In genomic region chr5:132758941-132759340, GRCm38 (mm10) we compare ENCODE assay signal across 16 mouse cellular contexts.
DNase-seq lines count a peak whose midpoint lies in the region; ATAC-seq and TF ChIP-seq lines count a peak whose summit lies in the region.
"Had no signal": no experiment of that assay in that cellular context is flagged by ENCODE, and none has a peak within 500 bp of the region (broad histone marks: within the 10 kb centered on the region; RNA-seq: fewer than 3 reads in every experiment).

No protein-coding gene starts in this region.

- H3K4me1 ChIP-seq in testis, adult 2 months (ENCODE audit: control insufficient read depth, insufficient read depth, low read length), result no peaks in the 10 kb centered on the region
- H3K4me1 ChIP-seq: embryonic facial prominence, embryonic 12.5 days; hindbrain, embryonic 15.5 days; liver, embryonic 12.5 days had no signal

- no peaks in the 10 kb centered on the region for H3K36me3 ChIP-seq in testis, adult 2 months (ENCODE audit: control insufficient read depth, insufficient read depth, low read length)
- H3K36me3 ChIP-seq: embryonic facial prominence, embryonic 12.5 days; forebrain, embryonic 15.5 days; heart, embryonic 13.5 days; hindbrain, embryonic 15.5 days; liver, embryonic 12.5 days had no signal

- ATAC-seq in frontal cortex, adult (ENCODE audit: low TSS enrichment), result peak; percentile 41; the same call in 1 of the 2 replicates
- ATAC-seq: forebrain, embryonic 15.5 days; liver, embryonic 12.5 days had no signal

- TF ChIP-seq POLR2A in testis, adult 2 months (IDR thresholded peaks at IDR 0.05; ENCODE audit: control insufficient read depth, low read depth, low read length), result no peak

- no peak for TF ChIP-seq CTCF in layer of hippocampus, adult 2 months (conservative IDR thresholded peaks at IDR 0.05)
- TF ChIP-seq CTCF in testis, adult 2 months (IDR thresholded peaks at IDR 0.05; ENCODE audit: control insufficient read depth, insufficient read depth, insufficient replicate concordance, low read depth, low read length), result no peak

- no peak overlapping the region for H3K27ac ChIP-seq in layer of hippocampus, adult 2 months
- H3K27ac ChIP-seq in testis, adult 2 months (ENCODE audit: control insufficient read depth, insufficient read depth, low read depth, low read length), result no peak overlapping the region
- H3K27ac ChIP-seq: embryonic facial prominence, embryonic 12.5 days; forebrain, embryonic 15.5 days; heart, embryonic 13.5 days; hindbrain, embryonic 15.5 days; liver, embryonic 12.5 days had no signal

- H3K27me3 ChIP-seq in testis, adult 2 months (ENCODE audit: control insufficient read depth, insufficient read depth, low read length), result no peaks in the 10 kb centered on the region
- H3K27me3 ChIP-seq: forebrain, embryonic 15.5 days; hindbrain, embryonic 15.5 days; liver, embryonic 12.5 days had no signal

- H3K4me3 ChIP-seq in layer of hippocampus, adult 2 months, result peak overlapping the region; percentile 37
- H3K4me3 ChIP-seq in testis, adult 2 months (ENCODE audit: control insufficient read depth, low read depth, low read length), result peak overlapping the region; percentile 14
- H3K4me3 ChIP-seq: embryonic facial prominence, embryonic 12.5 days; erythroblast, embryonic 14.5 days; forebrain, embryonic 15.5 days; heart, embryonic 13.5 days; hindbrain, embryonic 15.5 days; liver, embryonic 12.5 days had no signal

- DNase-seq in frontal cortex, postnatal 25 days (ENCODE audit: low spot score in 2 of 2), result no peak
- no peak for DNase-seq in layer of hippocampus, adult 2 months (ENCODE audit: low spot score in 2 of 2)
- DNase-seq in layer of hippocampus, adult 11-12 months (ENCODE audit: low spot score), result no peak
- DNase-seq in testis, postnatal 10 days (ENCODE audit: low spot score), result no peak
- DNase-seq in spleen, adult 12 weeks (ENCODE audit: low spot score), result no peak
- DNase-seq: kidney, adult 11 months; lung, adult 2 months; thymus, postnatal 25 days had no signal
